Mouse (Mus musculus): Measurements from ENCODE around the gene Vmn2r41. TPM values are rescaled to one million over a fixed set of nuclear protein-coding genes. Genes with fewer than 3 reads are reported as not detected.
"Not testable (repeated sequence)": the region's sequence is repeated elsewhere in the genome, so short reads cannot be mapped to it uniquely, and the experiment has no call there.

Vmn2r41 gene
- polyA plus RNA-seq (2011; ENCODE audit: insufficient read depth, insufficient read length, low read depth, missing spikeins): not detected in 2 replicates

DNA sequence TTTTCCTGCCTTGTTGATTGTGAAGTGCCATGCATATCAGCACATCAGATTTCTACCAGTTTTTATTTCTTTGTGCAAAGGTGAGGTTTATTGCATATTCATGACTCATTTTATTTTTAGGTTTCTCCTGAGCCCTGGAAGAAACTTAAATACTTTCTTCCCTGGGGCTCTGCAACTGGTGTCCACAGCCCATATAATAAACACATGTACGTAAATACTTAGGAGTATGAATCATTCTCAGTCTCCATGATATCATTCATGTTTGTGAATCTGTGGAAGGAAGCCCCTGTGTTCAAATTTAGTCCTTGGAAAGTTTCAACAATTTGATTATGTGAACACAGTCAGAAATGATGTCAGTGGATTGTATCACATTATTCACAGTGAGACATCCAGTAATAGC, at the start of gene Vmn2r41:
Vmn2r41 (minus strand) TSS at position 101 of the 400 bp plus-strand sequence.
- not testable (repeated sequence) for H3K4me3 ChIP-seq (ENCODE audit: low read depth, low read length); H3K27me3 ChIP-seq (ENCODE audit: control insufficient read depth, insufficient read depth, low read length, poor library complexity, severe bottlenecking); H3K4me1 ChIP-seq (ENCODE audit: control insufficient read depth, insufficient read depth, low read length); H3K36me3 ChIP-seq (ENCODE audit: control insufficient read depth, insufficient read depth, low read length, poor library complexity, severe bottlenecking); H3K9ac ChIP-seq (ENCODE audit: low read depth, poor library complexity, severe bottlenecking); H3K27ac ChIP-seq (ENCODE audit: insufficient read depth, low read length); H3K9me3 ChIP-seq (replicated peaks; ENCODE audit: control insufficient read depth, insufficient read depth, low read length, poor library complexity, severe bottlenecking)

DNA sequence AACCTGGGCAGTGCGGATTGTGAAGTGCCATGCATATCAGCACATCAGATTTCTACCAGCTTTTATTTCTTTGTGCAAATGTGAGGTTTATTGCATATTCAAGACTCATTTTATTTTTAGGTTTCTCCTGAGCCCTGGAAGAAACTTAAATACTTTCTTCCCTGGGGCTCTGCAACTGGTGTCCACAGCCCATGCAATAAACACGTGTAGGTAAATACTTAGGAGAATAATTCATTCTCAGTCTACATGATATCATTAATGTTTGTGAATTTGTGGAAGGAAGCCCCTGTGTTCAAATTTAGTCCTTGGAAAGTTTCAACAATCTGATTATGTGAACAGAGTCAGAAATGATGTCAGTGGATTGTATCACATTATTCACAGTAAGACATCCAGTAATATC, 38.8 kb upstream of the Vmn2r41 start, which contains the start of gene Vmn2r42:
Vmn2r42 (minus strand) TSS at position 101 of the 400 bp plus-strand sequence.
- not testable (repeated sequence) for H3K27me3 ChIP-seq (ENCODE audit: control insufficient read depth, insufficient read depth, low read length, poor library complexity, severe bottlenecking); H3K27ac ChIP-seq (ENCODE audit: insufficient read depth, low read length); H3K9ac ChIP-seq (ENCODE audit: low read depth, poor library complexity, severe bottlenecking); H3K4me3 ChIP-seq (ENCODE audit: low read depth, low read length); H3K4me1 ChIP-seq (ENCODE audit: control insufficient read depth, insufficient read depth, low read length); H3K36me3 ChIP-seq (ENCODE audit: control insufficient read depth, insufficient read depth, low read length, poor library complexity, severe bottlenecking); H3K9me3 ChIP-seq (replicated peaks; ENCODE audit: control insufficient read depth, insufficient read depth, low read length, poor library complexity, severe bottlenecking)

DNA sequence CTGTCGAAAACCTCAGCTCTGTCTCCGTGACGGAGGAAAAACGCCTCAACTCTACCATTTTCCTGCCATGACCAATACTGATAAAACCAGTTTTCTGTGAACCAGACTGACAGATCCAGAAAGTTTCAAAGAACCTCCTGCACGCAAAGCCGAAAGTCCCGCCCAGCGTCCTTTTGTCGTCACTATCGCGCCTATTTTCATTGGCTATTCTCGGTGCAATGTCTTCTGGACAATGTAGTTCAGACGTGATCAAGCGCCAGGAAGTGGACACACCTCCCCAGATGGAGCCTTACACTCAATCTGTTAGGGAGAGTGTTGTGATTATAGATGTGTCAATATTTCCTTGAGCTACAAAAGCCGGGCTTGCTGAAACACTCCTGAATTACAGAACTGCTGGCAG, 68.6 kb downstream of the Vmn2r41 start:
- H3K27me3 ChIP-seq (ENCODE audit: control insufficient read depth, insufficient read depth, low read length, poor library complexity, severe bottlenecking); H3K9me3 ChIP-seq (replicated peaks; ENCODE audit: control insufficient read depth, insufficient read depth, low read length, poor library complexity, severe bottlenecking); H3K27ac ChIP-seq (ENCODE audit: insufficient read depth, low read length); H3K4me3 ChIP-seq (ENCODE audit: low read depth, low read length); H3K36me3 ChIP-seq (ENCODE audit: control insufficient read depth, insufficient read depth, low read length, poor library complexity, severe bottlenecking); H3K9ac ChIP-seq (ENCODE audit: low read depth, poor library complexity, severe bottlenecking); H3K4me1 ChIP-seq (ENCODE audit: control insufficient read depth, insufficient read depth, low read length): not testable (repeated sequence)

Other genes starting within 250 kb of the Vmn2r41 start
- not detected in 2 replicates for gene Vmn2r42, start 38.7 kb upstream of the Vmn2r41 start, polyA plus RNA-seq (2011; ENCODE audit: insufficient read depth, insufficient read length, low read depth, missing spikeins)
- not detected in 2 replicates for gene Vmn2r43, start 98.9 kb upstream of the Vmn2r41 start, polyA plus RNA-seq (2011; ENCODE audit: insufficient read depth, insufficient read length, low read depth, missing spikeins)
- not detected in 2 replicates for gene Vmn2r44, start 221.7 kb upstream of the Vmn2r41 start, polyA plus RNA-seq (2011; ENCODE audit: insufficient read depth, insufficient read length, low read depth, missing spikeins)